31 mouse cellular contexts compared by ENCODE assay signal in the genomic region with DNA sequence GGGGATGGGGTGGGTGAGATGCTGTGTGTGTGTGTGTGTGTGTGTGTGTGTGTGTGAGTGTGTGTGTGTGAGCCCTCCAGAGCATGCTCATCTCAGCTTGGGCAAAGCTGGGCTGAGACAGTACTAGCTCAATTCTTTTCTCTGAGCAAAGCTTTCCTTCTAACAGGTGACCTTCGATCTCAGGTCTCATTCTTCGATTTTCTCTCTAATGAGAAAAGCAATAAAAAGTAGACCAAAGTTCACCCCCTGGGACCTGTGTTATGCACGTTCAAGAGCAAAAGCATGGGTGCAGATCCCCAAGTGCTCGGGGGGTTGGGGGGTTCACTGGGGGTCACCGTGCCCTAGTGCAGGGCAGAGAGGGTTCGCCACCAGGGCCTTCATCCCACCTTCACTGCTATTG.
DNase-seq lines count a peak whose midpoint lies in the region; ATAC-seq and TF ChIP-seq lines count a peak whose summit lies in the region.
"Had no signal": no experiment of that assay in that cellular context is flagged by ENCODE, and none has a peak within 500 bp of the region (broad histone marks: within the 10 kb centered on the region; RNA-seq: fewer than 3 reads in every experiment).

No protein-coding gene starts in this region.

- H3K9me3 ChIP-seq in intestine, embryonic 15.5 days: no peaks in the 10 kb centered on the region
- H3K9me3 ChIP-seq: embryonic facial prominence, embryonic 12.5 days; forebrain, embryonic 10.5 days; forebrain, embryonic 15.5 days; G1E; hindbrain, embryonic 10.5 days; limb, embryonic 10.5 days; limb, embryonic 15.5 days; liver, embryonic 15.5 days; neural tube, embryonic 15.5 days had no signal

- DNase-seq in kidney, adult 18-20 months: peak; percentile 14
- no peak for DNase-seq in kidney, postnatal 14 days
- peak; percentile 19 for DNase-seq in liver, adult 2 months (ENCODE audit: extremely low read depth, low read depth, low spot score)
- no peak for DNase-seq in liver
- no peak for DNase-seq in gastrocnemius, postnatal 25 days
- DNase-seq in left cerebral cortex, adult 2 months (ENCODE audit: extremely low spot score in 1 of 2, low spot score in 2 of 2): no peak
- DNase-seq: adrenal gland, adult 8-10 months; cerebellum, adult 8-10 months; cerebellum, postnatal 25 days; gastrocnemius, adult 2 months; heart, postnatal 14 days; lung, embryonic 14.5 days; lung, postnatal 14 days; midbrain, embryonic 14.5 days; thymus, adult 2 months; thymus, postnatal 4 days had no signal

- ATAC-seq in intestine, embryonic 15.5 days: peak; percentile 77
- ATAC-seq: CD4-positive, CD25-positive, alpha-beta regulatory T cell, adult 4 months; forebrain, embryonic 15.5 days; hindbrain, postnatal 0 days had no signal

- H3K36me3 ChIP-seq in liver, adult 2 months (ENCODE audit: control insufficient read depth, insufficient read depth, low read length): no peaks in the 10 kb centered on the region
- no peaks in the 10 kb centered on the region for H3K36me3 ChIP-seq in intestine, embryonic 15.5 days
- H3K36me3 ChIP-seq in small intestine, adult 2 months (ENCODE audit: control insufficient read depth, insufficient read depth, low read length): no peaks in the 10 kb centered on the region
- H3K36me3 ChIP-seq: embryonic facial prominence, embryonic 12.5 days; forebrain, embryonic 10.5 days; forebrain, embryonic 15.5 days; G1E; heart, embryonic 13.5 days; hindbrain, embryonic 10.5 days; limb, embryonic 10.5 days; limb, embryonic 15.5 days; liver, embryonic 15.5 days; neural tube, embryonic 15.5 days had no signal

- no peak for TF ChIP-seq CTCF in liver, adult 2 months (IDR thresholded peaks at IDR 0.05; ENCODE audit: low read depth, low read length)
- TF ChIP-seq CTCF in small intestine, adult 2 months (IDR thresholded peaks at IDR 0.05; ENCODE audit: extremely low read depth, insufficient read length, insufficient replicate concordance, low read depth, low read length): no peak
- no peak for TF ChIP-seq CTCF in left cerebral cortex, adult 2 months (IDR thresholded peaks at IDR 0.05)

- H3K27ac ChIP-seq in liver, adult 2 months (replicated peaks; ENCODE audit: insufficient read depth, low read depth, low read length): no peak overlapping the region
- H3K27ac ChIP-seq in intestine, embryonic 15.5 days: no peak overlapping the region
- H3K27ac ChIP-seq in small intestine, adult 2 months (ENCODE audit: insufficient read depth, low read depth, low read length): peak overlapping the region; percentile 70
- no peak overlapping the region for H3K27ac ChIP-seq in left cerebral cortex, adult 2 months
- H3K27ac ChIP-seq: embryonic facial prominence, embryonic 12.5 days; forebrain, embryonic 10.5 days; forebrain, embryonic 15.5 days; gastrocnemius, adult 2 months; heart, embryonic 13.5 days; hindbrain, embryonic 10.5 days; hindbrain, postnatal 0 days; kidney, postnatal 0 days; limb, embryonic 10.5 days; limb, embryonic 15.5 days; liver, embryonic 15.5 days; neural tube, embryonic 15.5 days had no signal

- H3K9ac ChIP-seq in liver, adult 2 months (ENCODE audit: low read depth, low read length): no peak overlapping the region
- no peak overlapping the region for H3K9ac ChIP-seq in intestine, embryonic 15.5 days
- H3K9ac ChIP-seq: embryonic facial prominence, embryonic 12.5 days; forebrain, embryonic 15.5 days; heart, embryonic 13.5 days; limb, embryonic 15.5 days; liver, embryonic 15.5 days; lung, embryonic 14.5 days; neural tube, embryonic 15.5 days had no signal

- intact Hi-C loops in left cerebral cortex, adult 2 months (cut with DNase I): no loop called here

- 78% methylated on average over 6 of the region's 6 CpGs for WGBS in liver, adult 2 months
- 69% methylated on average over 6 of the region's 6 CpGs for WGBS in intestine, embryonic 15.5 days
- 27% methylated on average over 6 of the region's 6 CpGs for WGBS in small intestine, adult 2 months

- no peak for TF ChIP-seq POLR2A in liver, adult 2 months (IDR thresholded peaks at IDR 0.05; ENCODE audit: extremely low read depth, insufficient read depth, low read length)
- TF ChIP-seq POLR2A in small intestine, adult 2 months (IDR thresholded peaks at IDR 0.05; ENCODE audit: low read depth, low read length): no peak

- H3K4me1 ChIP-seq in liver, adult 2 months (ENCODE audit: control insufficient read depth, insufficient read depth, low read length): no peaks in the 10 kb centered on the region
- 0 out of 2 replicates have a peak, but pooled peaks cover 5% of the 10 kb centered on the region for H3K4me1 ChIP-seq in intestine, embryonic 15.5 days (replicated peaks)
- H3K4me1 ChIP-seq in small intestine, adult 2 months (ENCODE audit: control insufficient read depth, insufficient read depth, insufficient read length, low read length): peaks cover 17% of the 10 kb centered on the region
- H3K4me1 ChIP-seq: forebrain, embryonic 10.5 days; heart, embryonic 13.5 days; limb, embryonic 10.5 days; limb, embryonic 15.5 days; liver, embryonic 15.5 days had no signal

- H3K4me2 ChIP-seq in intestine, embryonic 15.5 days (replicated peaks): peak overlapping the region; percentile 46
- H3K4me2 ChIP-seq: forebrain, embryonic 15.5 days; heart, embryonic 13.5 days; limb, embryonic 15.5 days; liver, embryonic 15.5 days; lung, embryonic 14.5 days; neural tube, embryonic 15.5 days had no signal

- H3K79me2 ChIP-seq in liver, adult 2 months (ENCODE audit: control insufficient read depth, insufficient read depth, low read length): no peaks in the 10 kb centered on the region

- H3K4me3 ChIP-seq in liver, adult 2 months (ENCODE audit: insufficient read depth, low read depth, low read length): no peak overlapping the region
- H3K4me3 ChIP-seq in intestine, embryonic 15.5 days (replicated peaks): no peak overlapping the region
- peak overlapping the region; percentile 36; the same call in 1 of the 2 replicates for H3K4me3 ChIP-seq in small intestine, adult 2 months (ENCODE audit: low read depth, low read length)
- no peak overlapping the region for H3K4me3 ChIP-seq in left cerebral cortex, adult 2 months
- H3K4me3 ChIP-seq: embryonic facial prominence, embryonic 12.5 days; forebrain, embryonic 10.5 days; forebrain, embryonic 15.5 days; gastrocnemius, adult 2 months; heart, embryonic 13.5 days; hindbrain, embryonic 10.5 days; limb, embryonic 10.5 days; limb, embryonic 15.5 days; liver, embryonic 15.5 days; neural tube, embryonic 15.5 days had no signal

- H3K27me3 ChIP-seq in liver, adult 2 months (ENCODE audit: control insufficient read depth, insufficient read depth, low read length): no peaks in the 10 kb centered on the region
- 0 out of 2 replicates have a peak, but pooled peaks cover 23% of the 10 kb centered on the region for H3K27me3 ChIP-seq in intestine, embryonic 15.5 days (replicated peaks)
- no peaks in the 10 kb centered on the region for H3K27me3 ChIP-seq in small intestine, adult 2 months (ENCODE audit: control insufficient read depth, insufficient read depth, low read length)
- H3K27me3 ChIP-seq: embryonic facial prominence, embryonic 12.5 days; forebrain, embryonic 15.5 days had no signal

Comparison
In these comparisons a context has a peak if more than half of its experiments do, and no peak if none do; other contexts are left out.
1. DNase-seq: peak in kidney, adult 18-20 months (single experiment) and liver, adult 2 months (single experiment); none in kidney, postnatal 14 days (single experiment), liver (single experiment), gastrocnemius, postnatal 25 days (single experiment) and left cerebral cortex, adult 2 months (0 of 2).